Mouse (Mus musculus) retina, embryonic 14.5 days (tissue): ENCODE data around the gene Dynlt1b.
"Not testable (repeated sequence)": the region's sequence is repeated elsewhere in the genome, so short reads cannot be mapped to it uniquely, and the experiment has no call there.

ENCODE experiments used
- DNase-seq: peaks from one replicate; pipeline ENCODE4 v3.0.0-alpha.2; 2015; ENCODE audit warnings: low spot score

The Dynlt1b gene

GRCm38 (mm10) chr17:6465735-6466134 is 35.8 kb downstream of the Dynlt1b start:
- DNase-seq, result not testable (repeated sequence)

GRCm38 (mm10) chr17:6467638-6468461 is 37.9 kb downstream of the Dynlt1b start:
- not testable (repeated sequence) for DNase-seq

GRCm38 (mm10) chr17:6470031-6470430 is 40.1 kb downstream of the Dynlt1b start:
- DNase-seq, result not testable (repeated sequence)

- DNase-seq, result not testable (repeated sequence)
Observed at GRCm38 (mm10) chr17:6470671-6471070, 40.8 kb downstream of the Dynlt1b start.

GRCm38 (mm10) chr17:6475270-6475669 is 45.4 kb downstream of the Dynlt1b start:
- DNase-seq, result not testable (repeated sequence)

GRCm38 (mm10) chr17:6475913-6476312 is 46.0 kb downstream of the Dynlt1b start:
- DNase-seq, result not testable (repeated sequence)

- peak; percentile 71 for DNase-seq
Observed at GRCm38 (mm10) chr17:6476495-6476947, 46.6 kb downstream of the Dynlt1b start.

- peak; percentile 69 for DNase-seq
Observed at GRCm38 (mm10) chr17:6477026-6477425, 47.1 kb downstream of the Dynlt1b start.

GRCm38 (mm10) chr17:6480855-6481589 is 51.1 kb downstream of the Dynlt1b start:
- DNase-seq, result not testable (repeated sequence)

GRCm38 (mm10) chr17:6481590-6481963 is 51.7 kb downstream of the Dynlt1b start:
- not testable (repeated sequence) for DNase-seq

GRCm38 (mm10) chr17:6482248-6482647 is 52.3 kb downstream of the Dynlt1b start:
- DNase-seq, result not testable (repeated sequence)
